Mouse (Mus musculus) urinary bladder, adult 2 months (tissue): ENCODE measurements around the gene Mitf. TPM values are rescaled to one million over a fixed set of nuclear protein-coding genes. Genes with fewer than 3 reads are reported as not detected.

Source experiments
- DNase-seq: peaks from one replicate; pipeline ENCODE4 v3.0.0; 2022; ENCODE audit warnings: low spot score
- polyA plus RNA-seq: library from polyadenylated mRNA; depleted of rRNA; stranded (reverse); fragments of >200 nt; gene quantifications from 2 replicates; pipeline ENCODE4 v1.2.3, GENCODE M21; 2012; rRNA removed

The Mitf gene
- polyA plus RNA-seq, result 5.6 and 6.2 TPM in 2 replicates

DNA sequence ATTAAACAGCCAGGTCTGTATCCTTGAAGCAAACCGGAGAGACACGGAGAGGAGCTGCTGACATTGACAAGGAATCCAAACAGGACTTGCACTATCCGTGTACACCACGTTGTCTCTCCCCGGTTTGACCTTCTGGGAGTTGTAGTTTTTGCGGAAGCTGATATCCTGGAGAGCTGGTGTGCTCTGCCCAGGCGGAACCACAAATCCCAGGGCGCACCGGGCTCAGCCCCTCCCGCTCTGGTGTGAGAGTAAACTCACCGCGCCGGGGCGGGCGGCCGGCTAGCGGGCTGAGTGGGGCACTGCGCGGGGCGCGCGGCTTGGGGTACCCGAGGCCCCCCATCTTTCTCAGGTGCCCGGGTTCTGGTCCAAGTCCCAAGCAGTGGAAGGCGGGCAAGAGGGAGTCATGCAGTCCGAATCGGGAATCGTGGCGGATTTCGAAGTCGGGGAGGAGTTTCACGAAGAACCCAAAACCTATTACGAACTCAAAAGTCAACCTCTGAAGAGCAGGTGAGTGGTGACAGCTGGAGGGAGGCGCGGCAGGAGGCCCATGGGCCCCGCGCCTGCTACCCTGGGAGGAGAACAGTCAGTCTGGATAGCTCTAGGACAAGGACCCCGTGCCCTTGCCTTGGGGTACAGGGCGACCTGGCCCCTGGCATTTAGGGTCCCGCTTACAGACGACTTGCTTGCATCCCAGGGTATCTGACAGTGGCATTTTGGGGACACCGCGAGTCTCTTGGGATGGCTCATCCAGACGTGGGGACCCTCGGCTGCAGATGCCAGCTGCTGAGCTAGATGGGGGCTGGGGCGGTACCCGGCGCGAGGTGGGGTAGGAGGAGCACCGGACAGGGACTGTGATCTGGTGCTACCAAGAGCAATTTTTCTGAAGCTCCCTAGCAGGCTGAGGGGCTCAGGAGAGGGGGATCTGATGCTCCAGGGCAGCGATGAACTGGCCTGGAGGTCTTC lies at the start of gene Mitf:
Gene Mitf (plus strand): TSS at position 272 of the 963 bp plus-strand sequence.
- peak; percentile 81 for DNase-seq

DNA sequence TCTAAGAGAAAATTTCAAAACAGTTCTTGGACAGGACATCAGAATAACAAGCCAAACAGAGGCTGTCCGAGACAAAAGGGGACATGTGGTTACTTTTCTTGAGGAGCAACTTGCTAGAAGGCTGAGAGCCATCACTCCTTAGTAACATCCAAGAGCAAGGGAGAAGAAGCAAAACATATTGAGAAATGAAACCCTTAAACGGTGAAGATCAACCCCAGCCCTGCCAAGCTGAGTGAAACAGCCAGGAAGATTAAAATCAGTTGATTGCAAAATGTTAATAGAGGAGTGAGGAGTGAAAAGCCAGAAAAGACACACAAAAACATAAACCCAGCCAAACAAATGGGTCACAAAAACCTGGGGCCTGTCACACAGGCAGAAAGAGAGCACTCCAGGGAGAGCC lies 49.5 kb upstream of the Mitf start:
- DNase-seq, result no peak

DNA sequence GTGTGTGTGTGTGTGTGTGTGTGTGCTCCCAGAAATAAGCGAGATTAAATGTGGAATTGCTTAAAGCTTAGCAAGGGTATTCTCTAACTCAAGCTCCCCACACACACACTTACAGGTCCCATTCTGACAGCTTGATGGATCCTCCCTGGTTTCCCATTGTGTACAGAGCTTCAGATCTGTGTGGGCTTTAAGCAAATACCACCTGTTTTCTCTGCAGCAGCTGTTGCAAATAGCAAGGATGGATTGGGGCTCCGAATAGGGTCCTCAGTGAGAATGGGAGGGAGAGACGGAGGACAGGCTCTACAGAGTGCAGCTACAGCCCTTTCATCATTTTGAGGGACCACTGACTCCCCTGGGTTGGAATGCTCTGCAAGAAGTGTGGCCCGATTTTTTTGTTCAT lies 48.0 kb upstream of the Mitf start:
- no peak for DNase-seq

DNA sequence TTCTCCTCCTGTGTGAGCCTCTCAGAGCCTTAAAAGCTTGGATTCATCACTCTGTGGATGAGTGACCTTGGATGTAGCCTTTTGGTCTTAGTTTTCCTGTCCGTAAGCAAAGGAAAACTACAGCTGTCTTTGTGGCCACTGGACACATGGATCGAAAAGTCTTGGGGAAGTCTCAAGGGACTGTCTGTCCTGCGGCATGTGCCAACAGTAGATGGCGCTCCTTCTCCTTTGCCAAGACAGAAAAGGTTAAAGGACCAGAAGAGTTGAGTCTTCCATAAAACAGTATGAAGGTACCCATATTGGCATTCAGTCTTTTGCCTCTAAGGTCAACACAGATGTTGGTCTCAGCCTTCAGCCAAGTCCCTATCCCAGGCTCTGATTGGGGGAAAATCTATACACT lies 47.6 kb upstream of the Mitf start:
- no peak for DNase-seq

DNA sequence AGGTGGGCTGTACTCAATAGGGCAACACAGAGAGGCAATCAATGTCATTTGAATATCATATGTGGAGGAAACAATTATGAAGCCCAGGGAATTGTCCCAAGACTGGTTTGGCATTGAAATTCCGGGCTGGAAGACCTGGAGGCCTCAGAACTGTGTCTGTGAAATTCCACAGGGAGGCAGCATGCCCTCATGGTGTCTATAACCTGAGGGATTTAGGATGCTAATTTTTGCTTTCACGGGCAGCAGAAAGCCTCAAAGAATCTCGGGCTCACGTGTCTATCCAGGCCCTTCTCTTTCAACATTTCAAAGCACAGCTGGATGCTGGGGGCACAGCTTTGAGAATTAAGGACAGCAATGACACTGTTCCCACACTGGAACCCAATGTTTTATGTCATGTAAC lies 45.5 kb upstream of the Mitf start:
- no peak for DNase-seq

DNA sequence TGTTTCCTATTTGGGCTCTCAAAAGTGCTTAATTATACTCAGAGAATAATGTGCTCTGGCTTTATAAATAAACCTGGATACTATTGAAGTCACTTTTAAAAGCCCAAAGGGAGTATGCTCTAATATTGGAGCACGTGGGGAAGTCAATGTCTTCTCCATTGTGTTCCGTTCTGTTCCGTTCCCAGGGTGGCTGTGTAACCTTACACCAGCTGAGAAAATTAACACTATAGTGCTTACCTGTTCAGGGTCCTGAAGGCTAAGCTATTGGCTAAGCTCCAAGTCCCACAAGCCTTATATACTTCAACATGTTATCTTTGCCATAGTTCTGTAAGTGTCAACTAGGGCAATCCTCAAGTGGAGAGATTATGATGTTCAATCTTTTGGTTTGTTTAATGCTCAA lies 42.9 kb upstream of the Mitf start:
- no peak for DNase-seq

DNA sequence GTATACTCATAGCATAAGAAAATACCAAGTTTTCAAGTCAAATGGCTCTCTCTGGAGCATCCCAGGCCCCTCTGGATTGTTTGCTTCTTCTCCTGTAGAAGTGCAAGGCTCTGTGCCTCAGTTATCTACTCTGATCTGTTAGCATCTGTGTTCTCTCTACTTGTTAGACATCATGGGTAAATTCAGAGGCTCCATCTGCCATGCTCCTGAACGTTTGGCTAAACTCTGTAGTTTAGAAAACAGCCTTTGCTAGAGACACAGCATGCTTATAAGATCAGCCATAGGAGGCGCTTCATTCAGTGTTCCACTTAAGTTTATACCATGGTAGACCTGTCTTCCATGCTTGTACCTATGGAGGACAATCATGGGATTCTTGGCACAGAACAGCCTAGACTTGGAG lies 39.0 kb upstream of the Mitf start:
- no peak for DNase-seq

DNA sequence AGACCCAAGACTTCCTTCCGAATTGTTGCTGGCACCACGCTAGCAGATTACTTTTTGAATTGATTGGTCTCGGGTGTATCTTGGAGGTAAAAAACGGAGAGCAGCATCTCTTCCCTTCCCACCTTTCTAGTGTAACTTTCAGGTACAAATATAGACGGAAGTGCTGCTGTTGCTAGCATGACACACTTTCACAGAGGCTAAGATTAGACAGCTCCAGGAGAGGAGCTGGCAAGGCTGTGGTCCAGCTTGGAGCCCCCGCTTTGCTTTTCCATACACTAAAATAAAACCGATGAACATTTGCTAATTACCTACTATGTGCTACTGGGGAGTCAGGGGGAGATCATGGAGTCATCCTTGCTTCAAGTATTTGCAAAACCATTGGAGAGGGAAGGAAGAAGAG lies 37.3 kb upstream of the Mitf start:
- no peak for DNase-seq

DNA sequence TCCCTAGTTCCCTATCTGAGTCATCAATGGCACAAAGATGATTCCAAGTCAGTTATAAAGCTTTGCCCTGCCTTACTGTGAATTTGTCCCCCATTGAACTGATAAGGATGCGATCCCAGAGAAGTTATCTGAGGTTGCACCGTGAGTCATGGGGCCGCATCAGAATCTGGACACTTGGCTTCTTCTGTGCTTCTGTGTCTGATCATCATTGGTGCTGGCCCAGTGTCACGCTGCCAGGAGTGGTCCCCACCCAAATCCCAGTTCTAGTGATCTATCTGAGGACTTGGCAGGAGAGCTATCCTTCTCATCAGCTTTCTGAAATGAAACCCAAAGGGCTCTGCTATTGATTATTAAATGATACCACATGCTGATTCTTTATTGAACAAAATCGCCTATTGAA lies 25.5 kb upstream of the Mitf start:
- no peak for DNase-seq

DNA sequence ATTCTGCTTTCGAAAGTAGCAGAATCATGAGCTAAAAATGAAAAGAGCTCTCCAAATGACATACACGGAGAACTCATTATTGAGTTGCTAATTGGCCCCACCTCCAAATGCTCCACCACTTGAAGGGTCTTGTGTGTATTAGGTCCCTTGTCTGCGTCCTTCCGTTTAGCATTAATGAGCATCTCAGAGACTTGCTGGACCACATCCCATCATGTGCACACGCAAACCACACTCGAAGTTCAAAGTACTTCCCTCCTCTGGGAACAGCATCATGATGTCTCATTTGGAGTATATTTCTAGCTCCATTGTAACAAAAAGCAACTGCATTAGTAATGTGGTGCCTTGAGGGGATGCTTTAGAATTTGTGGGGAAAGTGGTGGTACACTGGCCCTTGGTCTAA lies 24.6 kb upstream of the Mitf start:
- no peak for DNase-seq

DNA sequence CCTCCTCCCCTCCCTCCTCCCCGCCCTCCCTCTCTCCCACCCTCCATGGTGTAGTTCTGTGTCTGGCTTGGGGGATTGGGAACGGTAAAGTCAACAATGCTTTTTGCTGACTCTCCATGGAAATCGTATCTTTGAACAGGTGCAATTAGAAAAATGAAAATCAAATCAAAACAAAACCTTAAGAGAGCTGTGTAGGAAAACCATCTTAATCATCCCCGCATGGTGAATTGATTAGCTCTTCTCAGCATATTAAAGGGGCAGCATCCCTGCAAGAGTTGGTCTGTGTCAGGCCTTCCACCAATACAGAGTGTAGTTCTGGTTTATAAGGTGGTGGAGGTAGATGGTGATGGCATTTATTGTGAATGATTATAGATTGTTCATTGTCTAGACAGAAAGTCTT lies 20.0 kb upstream of the Mitf start:
- no peak for DNase-seq

DNA sequence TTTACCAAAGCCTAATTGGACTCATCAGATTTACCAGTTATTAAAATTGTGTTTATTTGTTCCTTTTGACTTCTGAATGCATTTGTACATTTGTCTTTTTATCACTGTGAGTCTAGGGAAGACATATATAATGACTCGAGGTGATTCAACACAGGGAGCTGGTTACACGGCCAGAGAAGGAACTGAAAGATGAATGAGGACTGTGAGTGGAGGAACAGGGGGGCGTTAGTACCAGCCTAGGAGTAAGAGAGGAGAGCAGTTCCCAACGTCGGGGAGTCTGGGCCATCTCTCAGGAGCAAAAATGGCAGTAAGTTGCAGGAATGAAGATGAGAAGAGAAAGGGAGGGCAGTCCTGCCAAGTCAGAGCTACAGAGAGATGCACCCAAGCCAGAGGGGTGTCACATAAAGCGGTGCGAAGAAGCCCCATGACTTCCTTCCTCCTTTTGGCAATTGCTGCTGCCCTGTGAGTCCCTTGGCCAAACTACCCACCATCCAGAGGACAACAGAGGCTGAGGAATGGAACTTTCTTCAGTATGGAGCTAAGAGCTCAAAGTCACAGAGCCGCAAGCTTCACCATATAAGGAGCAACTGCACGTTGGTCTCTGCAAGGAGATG lies 18.4 kb upstream of the Mitf start:
- no peak for DNase-seq

DNA sequence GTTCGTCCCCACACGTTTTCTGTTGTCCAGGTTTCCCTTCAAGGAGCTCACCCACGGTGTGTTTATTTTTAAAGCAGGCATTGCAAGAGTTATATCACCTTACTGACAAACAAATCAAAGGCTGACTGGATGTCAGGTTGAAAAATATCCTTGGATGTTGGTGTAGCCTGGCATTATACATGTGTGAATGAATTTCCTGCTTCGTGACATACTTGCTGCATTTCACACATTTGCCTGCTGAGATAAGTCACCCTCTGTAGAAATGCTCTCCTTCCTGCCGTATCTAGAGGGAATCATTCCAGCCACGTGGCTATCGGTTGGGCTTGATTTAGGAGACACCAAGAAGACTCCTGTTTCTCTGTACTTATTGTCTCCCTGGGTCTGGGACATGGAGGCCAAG lies 17.2 kb upstream of the Mitf start:
- no peak for DNase-seq

DNA sequence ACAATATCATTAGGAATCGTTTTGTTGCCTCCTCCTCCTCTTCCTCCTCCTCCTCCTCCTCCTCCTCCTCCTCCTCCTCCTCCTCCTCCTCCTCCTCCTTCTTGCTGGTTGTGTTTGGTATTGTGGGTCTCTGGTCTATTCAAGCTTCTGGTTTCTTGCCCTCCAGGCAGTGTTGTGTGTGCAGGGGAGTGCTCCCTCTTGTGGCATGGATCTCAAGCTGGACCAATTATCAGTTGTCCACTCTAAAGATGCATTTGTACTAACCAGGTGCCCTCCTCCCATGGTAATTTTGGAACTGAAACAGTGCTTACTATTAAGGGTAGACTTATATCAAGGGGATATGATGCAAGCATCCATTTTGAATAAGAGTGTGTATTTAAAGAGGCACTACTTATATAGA lies 14.7 kb upstream of the Mitf start:
- DNase-seq, result no peak

DNA sequence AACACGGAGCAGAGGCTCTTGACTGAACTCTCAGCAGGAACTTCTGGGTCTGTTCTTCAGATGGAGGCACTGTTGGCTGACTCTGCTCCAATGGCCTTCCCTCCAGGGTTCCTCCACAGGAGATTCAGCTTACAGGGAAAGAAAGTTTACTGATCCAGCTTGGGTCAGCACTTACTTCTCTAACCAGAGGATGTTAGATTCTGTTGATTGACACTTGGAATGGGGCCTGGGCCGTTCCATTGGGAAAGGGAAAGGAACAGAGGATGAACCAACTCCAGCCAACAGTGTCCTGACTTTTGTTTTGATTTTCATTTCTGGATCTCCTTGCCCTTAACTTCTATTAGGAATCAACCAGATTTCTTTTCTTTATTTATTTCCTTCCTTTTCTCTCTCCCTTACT lies 11.7 kb upstream of the Mitf start:
- no peak for DNase-seq

DNA sequence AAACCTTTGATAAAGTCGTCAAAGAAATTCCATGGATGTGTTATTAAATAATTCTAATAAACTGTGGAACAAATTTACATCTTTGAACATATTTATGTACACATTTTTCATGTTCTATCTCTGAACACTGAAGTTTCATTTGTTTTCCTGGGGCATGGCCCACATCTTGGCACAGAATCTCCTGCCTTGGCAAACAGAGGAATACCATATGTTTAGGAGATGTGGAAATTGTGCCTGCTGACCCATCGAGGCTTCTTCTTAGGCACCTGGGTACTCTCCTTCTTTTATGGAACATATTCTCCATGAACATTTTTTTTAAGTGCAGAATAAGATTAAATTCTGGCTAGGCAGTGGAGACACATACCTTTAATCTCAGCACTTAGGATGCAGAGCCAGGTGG lies 6.2 kb upstream of the Mitf start:
- no peak for DNase-seq

DNA sequence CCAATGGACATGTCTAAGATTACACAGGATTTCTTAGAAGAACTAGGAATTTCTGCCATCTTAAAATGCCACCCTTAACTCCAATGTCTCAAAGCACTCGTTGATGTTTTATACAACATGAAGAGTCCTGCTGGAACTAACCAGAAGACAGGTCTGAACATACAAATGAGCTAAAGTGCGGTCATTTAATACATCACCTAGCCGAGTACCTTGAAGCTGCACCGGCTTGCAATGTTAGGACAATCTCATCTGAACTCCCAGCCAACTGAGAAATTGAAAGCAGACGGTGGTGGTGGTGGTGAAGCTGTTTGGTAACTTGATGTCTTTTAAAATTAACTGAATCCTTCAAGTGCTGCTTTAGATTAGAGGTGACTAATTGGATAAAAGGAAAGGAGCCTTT lies 801 bp upstream of the Mitf start:
- no peak for DNase-seq

DNA sequence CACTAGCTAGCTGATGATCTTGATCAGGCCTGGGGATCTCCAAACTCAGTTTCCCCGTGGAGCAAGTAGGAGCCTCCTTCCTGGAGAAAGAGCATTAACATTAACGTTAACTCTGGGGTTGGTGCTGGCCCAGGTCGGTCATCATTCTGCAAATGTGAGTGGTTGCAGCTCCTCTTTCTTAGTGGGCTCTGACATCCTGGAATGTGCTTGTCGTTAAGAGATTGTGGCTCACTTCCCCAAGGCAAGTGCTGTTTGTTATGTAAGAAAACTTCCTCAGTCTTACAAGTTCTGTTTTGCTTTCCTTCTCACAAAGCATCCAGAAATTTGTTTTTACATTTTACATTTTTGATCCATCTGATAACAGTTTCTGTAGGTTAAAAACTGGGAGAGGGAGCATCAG lies 7.3 kb downstream of the Mitf start:
- no peak for DNase-seq

DNA sequence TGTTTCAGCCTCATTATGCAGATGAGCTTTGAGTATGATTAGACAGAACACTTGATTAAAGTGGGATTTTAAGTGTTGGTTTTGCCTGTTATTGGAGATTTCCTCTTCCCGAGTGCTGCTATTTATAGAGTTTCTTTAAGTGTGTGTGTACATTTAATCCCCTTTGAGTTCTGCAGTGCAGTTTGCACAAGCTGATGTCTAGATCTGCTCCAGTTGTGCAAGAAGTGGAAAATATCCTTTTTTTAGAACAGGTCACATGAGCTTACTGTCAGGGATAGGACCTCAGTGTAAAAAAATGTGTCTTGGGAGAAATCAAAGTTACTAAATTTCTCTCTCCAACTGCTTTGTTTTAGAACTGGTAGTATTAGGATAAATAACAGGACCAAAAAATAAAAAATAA lies 8.9 kb downstream of the Mitf start:
- no peak for DNase-seq

DNA sequence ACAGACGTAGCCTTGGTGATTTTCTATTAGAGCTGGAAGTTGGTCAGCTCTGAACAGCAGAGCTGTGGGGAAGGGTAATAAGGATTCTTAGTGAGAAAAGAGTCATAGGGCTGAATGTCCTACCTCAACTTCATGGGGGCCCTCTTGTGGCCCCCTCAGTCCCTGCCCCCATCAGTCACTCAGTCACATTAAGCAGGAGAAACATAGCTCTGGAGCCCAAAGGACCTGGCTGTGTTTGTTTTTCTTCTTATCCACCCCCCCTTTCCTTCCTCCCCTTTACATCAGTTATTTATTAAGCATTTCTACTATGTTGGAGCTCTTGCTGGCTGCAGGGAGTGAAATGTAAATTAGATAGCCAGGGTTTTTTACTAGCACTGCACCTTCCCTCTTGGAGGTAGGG lies 10.0 kb downstream of the Mitf start:
- DNase-seq, result no peak

DNA sequence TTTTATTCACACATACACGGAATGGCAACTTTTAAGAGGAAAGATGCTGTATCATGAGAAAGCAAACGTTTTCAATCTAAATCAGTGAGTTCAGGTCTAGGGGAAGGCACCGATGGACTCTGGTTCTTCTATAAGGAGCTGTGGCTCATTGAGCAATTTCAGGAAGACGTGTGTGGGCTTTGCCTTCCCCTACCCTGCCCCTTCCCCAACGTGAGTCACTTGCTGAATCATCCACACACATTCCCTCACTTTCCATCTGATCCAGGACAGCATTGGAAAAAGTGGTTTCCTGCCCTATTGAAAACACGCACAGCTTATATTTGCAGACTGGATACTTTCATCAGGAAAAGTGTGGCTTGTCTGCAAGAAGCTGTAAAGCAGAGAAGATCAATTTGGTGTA lies 11.3 kb downstream of the Mitf start:
- DNase-seq, result no peak

DNA sequence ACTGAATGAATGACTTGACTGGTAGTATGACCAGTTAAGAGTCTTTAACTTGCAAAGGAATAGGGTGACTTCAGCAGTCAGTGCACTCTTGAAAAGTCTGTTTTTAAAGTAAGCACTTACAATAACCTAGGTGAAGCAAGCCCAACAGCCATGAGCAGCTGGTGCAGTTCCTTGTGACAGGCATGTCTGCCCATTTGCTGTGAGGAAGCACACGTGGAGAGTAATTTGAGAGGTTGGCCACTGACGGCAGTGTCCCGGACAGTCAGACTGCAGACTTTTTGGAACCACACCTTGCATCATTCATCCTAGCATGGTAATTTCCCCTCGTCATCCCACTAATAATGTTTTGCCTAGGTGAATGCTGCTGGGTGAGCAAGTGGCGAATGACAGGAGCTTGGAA lies 12.1 kb downstream of the Mitf start:
- no peak for DNase-seq

DNA sequence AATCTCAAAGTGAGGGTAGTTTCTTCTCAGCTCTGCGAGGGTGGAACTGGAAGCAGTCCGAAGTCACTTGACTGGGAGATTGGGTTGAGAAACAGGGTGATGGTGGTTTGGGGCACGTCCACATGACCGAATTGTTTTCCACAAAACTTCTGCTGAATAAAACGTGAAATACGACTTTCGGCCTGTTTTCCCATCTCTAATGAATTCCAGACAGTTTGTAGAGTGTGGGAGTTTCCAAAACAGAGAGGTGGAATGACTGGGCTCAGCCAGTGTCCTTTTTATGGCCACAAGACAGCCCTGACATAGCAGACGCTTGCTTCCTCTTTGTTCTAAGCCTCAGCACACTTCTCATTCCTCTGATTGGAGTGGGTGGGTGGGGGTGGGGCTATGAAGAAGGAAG lies 13.7 kb downstream of the Mitf start:
- no peak for DNase-seq

DNA sequence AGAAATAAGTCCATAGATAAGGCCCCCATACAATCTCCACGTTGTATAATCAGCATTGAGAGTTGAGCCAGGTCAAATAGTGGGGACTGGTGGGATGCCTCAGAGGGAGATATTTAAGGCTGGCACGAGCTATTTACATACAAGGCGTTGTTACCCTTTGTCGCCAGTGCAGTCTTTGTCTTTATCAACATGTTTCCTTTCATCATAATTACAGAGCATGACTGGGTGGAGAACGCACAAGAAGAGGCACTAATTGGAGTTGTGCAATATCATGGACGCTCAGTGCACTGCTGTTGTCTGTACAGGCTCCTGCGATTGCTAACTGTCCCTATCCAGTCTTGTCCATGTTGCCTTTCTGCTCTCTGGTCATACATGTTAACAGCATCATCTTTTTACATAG lies 15.0 kb downstream of the Mitf start:
- no peak for DNase-seq
